Mouse (Mus musculus) naive thymus-derived CD4-positive, alpha-beta T cell, adult 2 months (primary cell): ENCODE results near the gene Nop58.
"Not testable (repeated sequence)": the region's sequence is repeated elsewhere in the genome, so short reads cannot be mapped to it uniquely, and the experiment has no call there.

Experiments used
- DNase-seq: peaks from one replicate; pipeline ENCODE4 v3.0.0-alpha.2; 2011; ENCODE audit warnings: low read depth

Gene Nop58

DNA sequence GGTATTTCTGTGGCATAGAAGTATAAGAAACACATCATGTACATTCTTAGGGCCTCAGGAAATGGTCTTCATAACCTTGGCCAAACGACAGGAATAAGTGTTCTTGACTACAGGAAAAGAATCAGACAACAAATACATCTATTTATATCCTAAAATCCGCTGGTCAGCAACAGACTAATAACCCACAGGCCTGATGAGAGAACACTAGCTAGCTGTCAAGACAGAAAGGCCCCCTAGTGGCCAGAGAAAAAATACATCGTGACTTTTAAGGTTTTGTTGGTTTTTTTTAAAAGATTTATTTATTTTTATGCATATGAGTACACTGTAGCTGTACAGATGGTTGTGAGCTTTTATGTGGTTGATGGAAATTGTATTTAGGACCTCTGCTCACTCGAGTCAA, 35.1 kb downstream of the Nop58 start:
- peak; percentile 58 for DNase-seq

- DNase-seq = no peak
Observed at GRCm38 (mm10) chr1:59725661-59726060, 40.9 kb downstream of the Nop58 start.

DNA sequence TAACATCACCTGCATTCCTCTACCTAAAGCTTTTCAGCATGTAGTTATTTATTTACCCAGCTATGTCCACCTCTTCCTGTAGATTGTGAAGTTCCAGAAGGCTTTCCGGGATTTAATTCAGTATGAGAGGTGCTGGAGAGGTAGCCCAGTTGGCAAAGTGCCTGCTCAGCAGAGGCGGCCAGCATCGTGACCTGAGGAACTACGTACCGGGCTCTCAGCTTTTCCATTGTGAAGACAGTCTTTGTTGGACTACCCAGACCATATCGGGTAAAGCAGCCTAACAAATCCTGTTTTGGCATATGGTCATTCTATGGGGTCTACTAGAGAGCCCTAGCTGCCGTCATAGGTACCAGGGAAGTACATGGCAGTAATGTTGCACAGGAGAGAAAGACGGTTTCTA, 45.3 kb downstream of the Nop58 start:
- no peak for DNase-seq

DNA sequence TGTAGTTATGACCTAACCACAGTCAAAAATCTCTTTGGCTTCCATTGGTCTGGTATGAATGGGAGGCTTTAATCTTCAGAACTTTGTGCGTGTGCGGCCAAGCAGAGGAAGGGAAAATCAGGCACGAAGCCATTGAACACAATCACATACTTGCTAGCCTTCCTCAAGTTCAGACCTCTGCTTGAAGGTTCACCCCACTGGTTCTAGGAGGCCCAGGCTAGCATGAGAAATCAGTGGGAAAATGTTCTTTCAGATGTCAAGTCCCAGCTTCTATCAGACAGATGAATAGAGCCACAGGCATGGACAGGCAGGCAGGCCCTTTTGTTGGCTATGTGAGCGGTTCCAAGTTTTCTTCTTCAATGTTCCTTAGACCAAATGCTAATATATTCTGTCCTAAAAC, 46.0 kb downstream of the Nop58 start:
- DNase-seq = no peak

DNA sequence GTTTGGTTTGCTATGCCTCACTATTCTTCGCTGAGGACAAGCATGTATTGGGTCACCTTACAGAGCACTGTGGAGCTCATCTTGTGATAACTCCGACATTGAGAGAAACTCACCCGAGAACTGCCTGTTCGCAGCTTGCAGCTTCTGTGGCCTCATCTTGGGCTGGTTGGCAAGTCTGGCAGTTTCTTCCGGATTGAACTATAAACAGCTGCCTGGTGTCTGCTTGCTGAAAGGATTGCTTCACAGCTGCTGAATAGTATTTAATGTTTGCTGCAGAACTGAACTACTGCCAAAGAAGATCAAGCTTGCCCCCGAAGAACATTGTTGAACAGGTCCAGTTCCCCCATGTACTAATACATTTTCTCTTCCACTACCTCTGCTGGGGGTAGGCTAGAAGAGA, 49.3 kb downstream of the Nop58 start:
- no peak for DNase-seq

DNA sequence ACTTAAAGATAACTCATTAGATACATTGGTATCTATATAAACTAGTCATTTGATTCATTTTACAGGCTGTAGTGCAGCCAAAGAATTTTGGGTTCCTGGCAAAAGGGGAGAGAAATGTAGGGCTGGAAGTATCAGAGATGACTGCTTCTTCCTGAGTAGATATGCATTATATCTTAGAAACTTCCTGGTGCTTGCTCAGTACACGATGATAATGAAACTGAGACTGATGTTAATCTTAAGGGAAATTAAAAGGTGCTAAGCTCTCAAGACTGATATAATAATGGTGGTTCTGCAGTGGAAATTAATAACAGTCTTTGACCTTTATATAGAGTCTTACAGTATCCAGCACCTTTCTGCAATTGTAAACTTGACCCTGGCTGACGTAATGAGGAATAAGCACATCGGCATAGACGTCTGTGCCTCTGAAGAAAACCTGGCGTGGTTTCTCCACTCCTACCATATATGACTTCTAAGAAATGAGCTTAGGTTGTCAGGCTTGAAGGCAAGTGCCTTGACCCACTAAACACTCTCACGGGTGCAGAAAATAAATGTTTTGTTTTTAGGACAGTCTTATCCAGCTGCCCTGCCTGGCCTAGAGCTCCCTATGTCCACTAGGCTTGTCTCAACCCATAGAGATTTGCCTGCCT, 54.1 kb downstream of the Nop58 start:
- DNase-seq = no peak

- DNase-seq = no peak
Observed at GRCm38 (mm10) chr1:59739577-59740354, 55.0 kb downstream of the Nop58 start.

GRCm38 (mm10) chr1:59749047-59749446, 64.3 kb downstream of the Nop58 start:
- DNase-seq = no peak

DNA sequence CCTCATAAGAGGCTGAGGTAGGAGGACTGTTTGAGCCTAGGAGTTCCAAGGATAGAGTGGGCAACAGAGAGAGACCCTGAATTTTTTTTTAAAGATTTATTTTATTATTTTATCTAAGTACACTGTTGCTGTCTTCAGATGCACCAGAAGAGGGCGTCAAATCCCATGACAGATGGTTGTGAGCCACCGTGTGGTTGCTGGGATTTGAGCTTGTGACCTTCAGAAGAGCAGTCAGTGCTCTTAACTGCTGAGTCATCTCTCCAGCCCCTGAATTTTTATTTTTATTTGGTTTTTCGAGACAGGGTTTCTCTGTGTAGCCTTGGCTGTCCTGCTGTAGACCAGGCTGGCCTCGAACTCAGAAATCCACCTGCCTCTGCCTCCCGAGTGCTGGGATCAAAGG, 65.0 kb downstream of the Nop58 start:
- DNase-seq = not testable (repeated sequence)

GRCm38 (mm10) chr1:59755298-59755697, 70.5 kb downstream of the Nop58 start:
- no peak for DNase-seq

DNA sequence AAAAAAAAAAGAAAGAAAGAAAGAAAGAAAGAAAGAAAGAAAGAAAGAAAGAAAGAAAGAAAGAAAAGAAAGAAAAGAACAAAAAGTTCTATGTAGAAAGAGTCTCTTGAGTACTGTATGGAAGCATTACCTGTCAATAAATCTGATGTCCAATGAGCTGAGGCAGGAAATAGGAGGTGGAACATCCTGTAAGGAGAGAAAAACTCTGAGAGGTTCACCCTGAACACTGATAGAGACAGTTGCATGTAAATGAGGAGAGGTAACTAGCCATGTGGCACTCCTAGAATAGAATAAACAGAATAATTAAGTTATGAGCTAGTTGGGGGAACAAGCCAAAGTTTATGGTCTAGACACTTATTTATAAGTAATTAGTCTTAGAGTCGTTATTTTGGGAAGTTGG, 73.6 kb downstream of the Nop58 start:
- DNase-seq = no peak

DNA sequence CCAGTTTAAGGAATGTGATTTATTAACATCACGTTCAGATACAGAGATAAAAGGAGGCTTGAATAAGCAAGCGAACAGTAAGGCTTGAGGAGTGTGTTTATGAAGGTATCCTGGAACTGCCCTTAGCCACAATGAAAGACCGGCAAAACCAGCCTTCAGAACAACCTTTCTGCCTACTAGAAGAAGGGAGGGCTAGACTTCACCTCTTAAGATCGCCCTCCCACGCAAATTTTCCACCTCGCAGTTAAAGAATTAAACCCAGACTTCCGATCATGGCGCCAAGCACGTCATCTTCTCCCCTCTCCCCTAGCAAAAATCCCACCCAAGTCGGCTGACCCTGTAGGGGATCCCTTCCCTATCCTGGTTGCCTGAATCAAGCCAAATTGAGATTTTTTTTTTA, 77.4 kb downstream of the Nop58 start:
- peak; percentile 78 for DNase-seq

DNA sequence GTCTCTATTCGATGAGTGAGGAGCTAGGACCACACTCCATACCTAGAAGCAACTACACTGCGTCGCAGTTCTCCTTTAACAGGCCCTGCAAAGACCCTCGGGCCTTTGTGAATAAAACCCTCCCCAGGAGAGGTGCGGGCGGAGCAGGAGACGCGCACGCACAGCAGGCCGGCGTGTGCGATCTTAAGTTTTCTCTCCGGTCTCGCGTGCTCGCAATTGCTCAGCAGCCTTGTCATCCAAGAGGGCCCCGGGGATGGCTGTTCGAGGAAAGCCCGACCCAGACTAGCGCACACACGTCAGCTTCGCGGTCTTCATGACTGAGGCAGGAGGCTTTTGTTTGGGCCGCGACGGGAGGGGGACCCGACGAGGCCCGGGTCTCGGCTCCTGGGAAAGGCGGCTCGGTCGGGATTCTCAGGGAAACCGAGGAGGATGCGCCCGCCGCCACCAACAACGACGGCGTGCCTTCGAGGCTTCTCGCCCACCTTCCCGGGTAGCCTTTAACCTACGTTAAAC, 77.9 kb downstream of the Nop58 start:
- DNase-seq = peak; percentile 76

GRCm38 (mm10) chr1:59763164-59763768, 78.5 kb downstream of the Nop58 start, which contains the start of gene Bmpr2:
Gene Bmpr2, plus strand, starts transcription at chr1:59763400.
- peak; percentile 90 for DNase-seq

DNA sequence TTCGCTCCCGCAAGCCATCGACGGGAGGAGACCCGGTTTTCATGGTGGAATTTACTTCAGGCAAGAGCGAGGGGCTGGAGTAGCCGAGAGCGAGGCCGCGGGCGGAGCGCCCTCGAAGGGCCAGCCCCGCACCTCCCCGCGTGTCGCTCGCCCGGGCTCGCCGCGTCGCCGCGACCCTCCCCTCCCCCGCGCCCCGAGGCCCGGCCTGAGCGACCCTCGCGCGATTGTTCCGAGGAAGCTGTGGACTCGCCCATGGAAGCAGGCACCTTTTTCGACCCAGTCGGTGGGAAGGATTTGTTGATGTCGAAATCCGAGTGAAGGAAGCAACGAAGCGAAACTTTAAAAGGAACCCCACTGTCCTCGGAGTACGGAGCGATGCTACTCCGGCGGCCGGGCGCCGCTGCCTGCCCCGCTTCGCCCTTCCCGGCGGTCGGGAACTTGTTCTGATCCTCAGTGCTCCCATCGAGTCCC, 79.0 kb downstream of the Nop58 start:
- peak; percentile 71 for DNase-seq

- DNase-seq = peak; percentile 52
Observed at GRCm38 (mm10) chr1:59764407-59764971, 79.7 kb downstream of the Nop58 start.

DNA sequence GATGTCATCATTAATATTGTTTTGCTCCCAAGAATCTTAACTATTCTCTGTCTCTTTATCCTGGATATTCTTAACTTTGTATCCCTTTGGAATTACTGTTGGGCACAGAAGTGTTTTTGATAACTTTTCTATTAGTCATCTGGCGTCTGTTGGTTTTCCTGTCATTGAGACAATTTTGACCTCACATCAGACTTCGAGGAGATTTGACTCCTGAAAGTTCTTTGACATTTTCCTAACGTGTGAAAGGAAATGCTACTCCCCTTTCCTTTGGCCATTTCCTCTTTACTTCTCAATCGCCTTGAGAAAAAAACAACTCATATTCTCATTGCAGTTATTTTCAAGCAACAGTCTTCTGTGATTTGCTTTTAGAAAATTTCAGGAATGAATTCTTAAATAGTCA, 80.5 kb downstream of the Nop58 start:
- peak; percentile 38 for DNase-seq

- DNase-seq = peak; percentile 26
Observed at GRCm38 (mm10) chr1:59766626-59767025, 81.9 kb downstream of the Nop58 start.
